Mouse (Mus musculus) hindbrain, embryonic 12.5 days (tissue): ENCODE results near the gene Hist1h2ao. TPM values are rescaled to one million over a fixed set of nuclear protein-coding genes. Genes with fewer than 3 reads are reported as not detected.
"Not testable (repeated sequence)": the region's sequence is repeated elsewhere in the genome, so short reads cannot be mapped to it uniquely, and the experiment has no call there.

Experiments
- ATAC-seq: fragments of 200-750 bp; cut with Nextera tagmentation; 2 replicates; pipeline ENCODE4 v1.8.0; 2017; ENCODE audit warnings: moderate TSS enrichment; ENCODE audit not compliant: low FRiP score
- H3K27ac ChIP-seq: fragments of 300-500 bp; sonication (generic); 2 replicates; pipeline ENCODE4 v1.5.1; 2016; ENCODE audit warnings: mild to moderate bottlenecking
- H3K27me3 ChIP-seq: fragments of 300-500 bp; sonication (generic); 2 replicates; pipeline ENCODE4 v1.6.1; 2016; ENCODE audit warnings: mild to moderate bottlenecking
- H3K36me3 ChIP-seq: fragments of 300-500 bp; sonication (generic); 2 replicates; pipeline ENCODE4 v1.6.1; 2016; ENCODE audit warnings: mild to moderate bottlenecking
- H3K4me1 ChIP-seq: fragments of 300-500 bp; sonication (generic); 2 replicates; pipeline ENCODE4 v1.6.1; 2016
- H3K4me2 ChIP-seq: fragments of 300-500 bp; sonication (generic); replicated peaks from 2 replicates; pipeline ENCODE4 v1.6.1; 2016; ENCODE audit warnings: mild to moderate bottlenecking
- H3K4me3 ChIP-seq: fragments of 300-500 bp; sonication (generic); 2 replicates; pipeline ENCODE4 v1.5.1; 2016; ENCODE audit warnings: mild to moderate bottlenecking
- H3K9ac ChIP-seq: fragments of 300-500 bp; sonication (generic); 2 replicates; pipeline ENCODE4 v1.6.1; 2016; ENCODE audit warnings: mild to moderate bottlenecking, moderate library complexity
- H3K9me3 ChIP-seq: fragments of 300-500 bp; sonication (generic); replicated peaks from 2 replicates; pipeline ENCODE4 v1.6.1; 2016; ENCODE audit warnings: mild to moderate bottlenecking
- WGBS: fragments of 180-500 bp; shearing (Covaris S2); methylation state at CpG from one replicate; pipeline ENCODE4 v1.1.7; 2016; 5-methylcytosine and 5-hydroxymethylcytosine counted together
- polyA plus RNA-seq: library from polyadenylated mRNA; unstranded; fragments of >200 nt; fragmentation: Nextera tagmentation; extraction: Ambion mirVana; gene quantifications from 2 replicates; pipeline ENCODE4 v1.2.1, GENCODE M21; 2016

Hist1h2ao gene
- 3.4 TPM in 1 of 2 replicates, not detected in the other for polyA plus RNA-seq

- not testable (repeated sequence) for H3K4me1 ChIP-seq, H3K9ac ChIP-seq, H3K4me3 ChIP-seq, H3K9me3 ChIP-seq, H3K27ac ChIP-seq, H3K4me2 ChIP-seq, H3K27me3 ChIP-seq, H3K36me3 ChIP-seq
- WGBS, result no CpG with 5 or more reads among the region's 23 CpGs
- ATAC-seq, result peak; percentile 99
Measured at GRCm38 (mm10) chr13:21810073-21810472, at the start of gene Hist1h2ao, which contains the start of gene Hist1h2bq. TSS of gene Hist1h2ao (plus strand) at chr13:21810465. TSS of gene Hist1h2bq (minus strand) at chr13:21810197.

- Histone ChIP-seq H3K9ac (peak overlapping the region; percentile 74), H3K4me3 (peak overlapping the region; percentile 41), H3K4me1 (peaks cover 19% of the 10 kb centered on the region), H3K27ac (peak overlapping the region; percentile 90), H3K36me3 (no peaks in the 10 kb centered on the region), H3K9me3 (no peaks in the 10 kb centered on the region), H3K27me3 (no peaks in the 10 kb centered on the region), H3K4me2 (peak overlapping the region; percentile 88)
- peak; percentile 90 for ATAC-seq
- 5% methylated on average over 33 of the region's 33 CpGs for WGBS
Measured at GRCm38 (mm10) chr13:21778814-21779766, 31.2 kb upstream of the Hist1h2ao start.

GRCm38 (mm10) chr13:21779767-21780731 is 30.2 kb upstream of the Hist1h2ao start, which contains the start of gene Hist1h1b:
TSS of gene Hist1h1b (minus strand) at chr13:21780625.
- Histone ChIP-seq H3K27me3 (no peaks in the 10 kb centered on the region), H3K9ac (peak within 1 kb of the TSS; percentile 74), H3K27ac (peak within 1 kb of the TSS; percentile 90), H3K9me3 (no peaks in the 10 kb centered on the region), H3K36me3 (no peaks in the 10 kb centered on the region), H3K4me3 (peak within 1 kb of the TSS; percentile 41), H3K4me2 (peak within 1 kb of the TSS; percentile 88), H3K4me1 (peaks cover 23% of the 10 kb centered on the region)
- ATAC-seq, result peak; percentile 33; the same call in 1 of the 2 replicates
- 1% methylated on average over 44 of the region's 44 CpGs for WGBS

GRCm38 (mm10) chr13:21781021-21781555 is 29.2 kb upstream of the Hist1h2ao start:
- H3K36me3 ChIP-seq, result no peaks in the 10 kb centered on the region
- H3K4me1 ChIP-seq, result peaks cover 26% of the 10 kb centered on the region
- ATAC-seq, result no peak
- H3K27me3 ChIP-seq, result no peaks in the 10 kb centered on the region
- WGBS, result 49% methylated on average over 6 of the region's 6 CpGs
- peak overlapping the region; percentile 88 for H3K4me2 ChIP-seq
- no peaks in the 10 kb centered on the region for H3K9me3 ChIP-seq
- peak overlapping the region; percentile 41; the same call in 1 of the 2 replicates for H3K4me3 ChIP-seq
- no peak overlapping the region for H3K9ac ChIP-seq
- H3K27ac ChIP-seq, result peak overlapping the region; percentile 90

- H3K27ac ChIP-seq, result no peak overlapping the region; the same call in 1 of the 2 replicates
- peaks cover 28% of the 10 kb centered on the region for H3K4me1 ChIP-seq
- no peaks in the 10 kb centered on the region for H3K36me3 ChIP-seq
- WGBS, result 91% methylated on average over 1 of the region's 1 CpGs
- no peaks in the 10 kb centered on the region for H3K27me3 ChIP-seq
- H3K9me3 ChIP-seq, result no peaks in the 10 kb centered on the region
- H3K4me2 ChIP-seq, result no peak overlapping the region
- no peak overlapping the region for H3K4me3 ChIP-seq
- ATAC-seq, result no peak
- H3K9ac ChIP-seq, result no peak overlapping the region
Measured at GRCm38 (mm10) chr13:21781639-21782038, 28.6 kb upstream of the Hist1h2ao start.

GRCm38 (mm10) chr13:21782361-21783254 is 27.7 kb upstream of the Hist1h2ao start:
- Histone ChIP-seq H3K4me3 (peak overlapping the region; percentile 39), H3K9ac (peak overlapping the region; percentile 66), H3K4me1 (peaks cover 28% of the 10 kb centered on the region), H3K27ac (peak overlapping the region; percentile 86), H3K4me2 (peak overlapping the region; percentile 71)
- 2% methylated on average over 14 of the region's 35 CpGs for WGBS
- H3K27me3 ChIP-seq, H3K9me3 ChIP-seq, H3K36me3 ChIP-seq, ATAC-seq: not testable (repeated sequence)

GRCm38 (mm10) chr13:21783255-21783617 is 27.0 kb upstream of the Hist1h2ao start, which contains the start of gene Hist1h3i:
TSS of gene Hist1h3i (minus strand) at chr13:21783370.
- peaks cover 32% of the 10 kb centered on the region for H3K4me1 ChIP-seq

GRCm38 (mm10) chr13:21783734-21784161 is 26.5 kb upstream of the Hist1h2ao start:
- Histone ChIP-seq H3K27me3 (no peaks in the 10 kb centered on the region), H3K36me3 (no peaks in the 10 kb centered on the region), H3K4me3 (peak overlapping the region; percentile 39), H3K4me2 (peak overlapping the region; percentile 71), H3K9me3 (no peaks in the 10 kb centered on the region), H3K27ac (peak overlapping the region; percentile 76), H3K9ac (peak overlapping the region; percentile 44), H3K4me1 (peaks cover 33% of the 10 kb centered on the region)
- 2% methylated on average over 9 of the region's 9 CpGs for WGBS
- no peak for ATAC-seq

More at GRCm38 (mm10) chr13:21783255-21783617, 27.0 kb upstream of the Hist1h2ao start, which contains the start of gene Hist1h3i:
- Histone ChIP-seq H3K4me2 (peak within 1 kb of the TSS; percentile 71), H3K9me3 (no peaks in the 10 kb centered on the region), H3K27me3 (no peaks in the 10 kb centered on the region), H3K36me3 (no peaks in the 10 kb centered on the region), H3K9ac (peak within 1 kb of the TSS; percentile 66), H3K27ac (peak within 1 kb of the TSS; percentile 86), H3K4me3 (peak within 1 kb of the TSS; percentile 39)
- under 1% methylated on average over 15 of the region's 20 CpGs for WGBS
- ATAC-seq, result peak; percentile 69

- Histone ChIP-seq H3K4me3 (no peak overlapping the region), H3K4me1 (peaks cover 33% of the 10 kb centered on the region), H3K4me2 (peak overlapping the region; percentile 71), H3K36me3 (no peaks in the 10 kb centered on the region), H3K9ac (peak overlapping the region; percentile 44; the same call in 1 of the 2 replicates), H3K27me3 (no peaks in the 10 kb centered on the region), H3K9me3 (no peaks in the 10 kb centered on the region), H3K27ac (peak overlapping the region; percentile 76)
- ATAC-seq, result no peak
- 21% methylated on average over 6 of the region's 6 CpGs for WGBS
Measured at GRCm38 (mm10) chr13:21784311-21784710, 26.0 kb upstream of the Hist1h2ao start.

- H3K36me3 ChIP-seq, result no peaks in the 10 kb centered on the region
- peaks cover 31% of the 10 kb centered on the region for H3K4me1 ChIP-seq
- H3K27ac ChIP-seq, result peak overlapping the region; percentile 82
- peak overlapping the region; percentile 47 for H3K9ac ChIP-seq
- 0 out of 2 replicates have a peak, but pooled peaks cover 4% of the 10 kb centered on the region for H3K27me3 ChIP-seq
- no peak for ATAC-seq
- H3K4me2 ChIP-seq, result peak overlapping the region; percentile 59
- no peaks in the 10 kb centered on the region for H3K9me3 ChIP-seq
- 4% methylated on average over 8 of the region's 8 CpGs for WGBS
- H3K4me3 ChIP-seq, result peak overlapping the region; percentile 33
Measured at GRCm38 (mm10) chr13:21786189-21786898, 23.9 kb upstream of the Hist1h2ao start.
